Mouse (Mus musculus): ENCODE results near the gene Arhgap23. TPM values are rescaled to one million over a fixed set of nuclear protein-coding genes. Genes with fewer than 3 reads are reported as not detected.
A peak's percentile ranks its signal among the peaks of the same experiment; 100 is the strongest.

Gene Arhgap23
- polyA plus RNA-seq, 1 experiment from 2014 or later: 7.9 TPM

DNA sequence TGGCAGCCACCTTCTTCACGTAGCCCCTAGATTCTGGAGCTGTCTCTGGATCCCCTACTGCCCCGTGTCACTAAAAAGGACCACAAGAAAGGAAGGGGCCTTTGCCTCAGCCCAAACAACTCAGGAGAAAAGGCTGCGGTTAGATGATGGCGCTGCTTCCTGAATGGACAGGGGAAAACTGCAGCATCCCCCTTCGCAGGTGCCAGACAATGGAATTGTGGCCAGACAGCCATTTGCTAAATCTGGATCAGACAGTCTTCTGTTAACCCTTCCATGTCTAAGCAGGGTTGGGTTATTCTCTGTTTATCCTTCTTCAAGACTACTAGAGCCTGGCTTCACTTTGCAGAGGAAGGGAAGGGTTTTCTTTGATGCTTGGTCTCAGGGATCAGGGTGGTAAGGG is 115.6 kb downstream of the Arhgap23 start:
- Histone ChIP-seq H3K36me3 (ENCODE audit: insufficient read depth) (no peaks in the 10 kb centered on the region), H3K9me3 (ENCODE audit: low read depth, low read length) (no peaks in the 10 kb centered on the region), H3K9ac (no peak overlapping the region), H3K4me2 (no peak overlapping the region), H3K4me3 (ENCODE audit: low read depth, low read length) (no peak overlapping the region), H3K27ac (ENCODE audit: low read depth) (no peak overlapping the region), H3K27me3 (ENCODE audit: insufficient read depth, low read length) (peaks cover 42% of the 10 kb centered on the region), H3K4me1 (ENCODE audit: insufficient read depth) (peaks cover 4% of the 10 kb centered on the region; the same call in 1 of the 2 replicates)
- WGBS: 60% methylated on average over 5 of the region's 5 CpGs
- TF ChIP-seq CTCF (IDR thresholded peaks at IDR 0.05; ENCODE audit: low read depth): no peak
- DNase-seq (no peak), ATAC-seq (ENCODE audit: insufficient read depth) (no peak)

DNA sequence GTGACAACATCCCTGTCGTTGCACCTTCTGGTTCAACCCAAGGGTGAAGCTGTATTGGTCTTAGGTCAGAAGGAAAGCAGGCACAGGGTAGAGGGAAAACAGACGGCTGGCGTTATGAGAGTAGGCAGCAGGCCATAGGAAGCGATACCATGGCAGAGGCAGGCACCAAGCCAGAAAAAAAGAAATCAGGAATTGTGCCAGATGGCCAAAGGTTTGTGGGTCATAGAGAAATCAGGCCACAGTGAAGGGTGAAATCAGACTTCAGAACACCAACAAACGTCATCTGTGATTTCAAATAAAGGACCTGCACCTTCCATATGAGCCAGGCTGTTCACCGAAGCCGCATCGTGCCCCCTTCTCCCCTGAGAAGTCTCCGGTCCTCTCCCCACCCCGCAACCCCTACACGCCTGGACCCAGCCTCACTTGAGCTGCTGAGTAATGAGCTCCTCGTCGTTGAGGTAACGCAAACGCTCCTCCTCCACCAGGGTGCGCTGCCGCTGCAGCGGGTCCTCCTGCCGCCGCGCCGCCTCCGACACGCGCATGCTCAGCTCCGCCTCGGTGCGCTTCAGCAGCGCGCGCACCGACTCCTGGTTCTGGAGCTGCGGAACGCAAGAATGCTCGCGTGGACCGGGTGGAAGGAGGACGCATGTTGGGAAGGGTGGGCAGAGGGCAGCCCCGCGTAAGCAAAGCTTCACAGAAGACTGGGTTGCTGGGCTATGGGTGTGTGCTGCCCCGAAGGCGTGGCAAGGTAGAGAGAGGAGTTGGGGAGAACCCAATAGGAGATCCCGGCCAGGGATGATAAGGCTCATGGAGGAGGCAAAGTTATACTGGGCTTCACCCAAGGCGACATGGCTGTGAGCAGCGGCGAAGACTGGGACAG is 116.3 kb downstream of the Arhgap23 start:
- Histone ChIP-seq H3K4me1 (ENCODE audit: insufficient read depth) (peaks cover 4% of the 10 kb centered on the region; the same call in 1 of the 2 replicates), H3K36me3 (ENCODE audit: insufficient read depth) (no peaks in the 10 kb centered on the region), H3K27ac (ENCODE audit: low read depth) (no peak overlapping the region), H3K4me2 (peak overlapping the region; percentile 74), H3K4me3 (ENCODE audit: low read depth, low read length) (peak overlapping the region; percentile 35), H3K9me3 (ENCODE audit: low read depth, low read length) (no peaks in the 10 kb centered on the region), H3K27me3 (ENCODE audit: insufficient read depth, low read length) (peaks cover 48% of the 10 kb centered on the region), H3K9ac (no peak overlapping the region)
- peak; percentile 95 for DNase-seq
- TF ChIP-seq CTCF (IDR thresholded peaks at IDR 0.05; ENCODE audit: low read depth): peak; percentile 85
- ATAC-seq (ENCODE audit: insufficient read depth): peak; percentile 60
- WGBS: 7% methylated on average over 46 of the region's 46 CpGs

DNA sequence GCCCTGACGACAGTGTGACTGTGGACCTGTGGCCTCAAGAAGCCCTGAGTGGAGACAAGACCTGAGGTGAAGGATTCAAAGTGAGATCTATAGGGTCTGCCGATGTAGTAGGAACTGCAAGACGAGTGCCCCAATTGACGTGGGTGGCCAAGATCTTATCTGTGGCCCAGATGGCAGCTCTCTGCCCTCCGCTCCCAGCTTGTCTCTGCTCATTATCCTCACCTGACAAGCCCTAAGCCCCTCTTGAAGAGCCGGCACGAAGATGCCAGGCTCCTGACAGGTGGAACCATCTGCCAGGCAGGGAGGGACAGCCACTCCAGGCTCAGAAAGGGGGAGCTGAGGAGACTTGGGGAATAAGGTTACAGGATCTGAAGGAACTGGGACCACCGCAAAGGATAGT is 117.0 kb downstream of the Arhgap23 start:
- H3K9me3 ChIP-seq (ENCODE audit: low read depth, low read length): no peaks in the 10 kb centered on the region
- 9% methylated on average over 8 of the region's 8 CpGs for WGBS
- ATAC-seq (ENCODE audit: insufficient read depth): no peak
- no peaks in the 10 kb centered on the region for H3K36me3 ChIP-seq (ENCODE audit: insufficient read depth)
- TF ChIP-seq CTCF (IDR thresholded peaks at IDR 0.05; ENCODE audit: low read depth): no peak
- H3K9ac ChIP-seq: no peak overlapping the region
- H3K27ac ChIP-seq (ENCODE audit: low read depth): no peak overlapping the region
- peak overlapping the region; percentile 35 for H3K4me3 ChIP-seq (ENCODE audit: low read depth, low read length)
- H3K4me1 ChIP-seq (ENCODE audit: insufficient read depth): peaks cover 8% of the 10 kb centered on the region
- peak overlapping the region; percentile 74 for H3K4me2 ChIP-seq
- H3K27me3 ChIP-seq (ENCODE audit: insufficient read depth, low read length): peaks cover 56% of the 10 kb centered on the region
- no peak for DNase-seq

DNA sequence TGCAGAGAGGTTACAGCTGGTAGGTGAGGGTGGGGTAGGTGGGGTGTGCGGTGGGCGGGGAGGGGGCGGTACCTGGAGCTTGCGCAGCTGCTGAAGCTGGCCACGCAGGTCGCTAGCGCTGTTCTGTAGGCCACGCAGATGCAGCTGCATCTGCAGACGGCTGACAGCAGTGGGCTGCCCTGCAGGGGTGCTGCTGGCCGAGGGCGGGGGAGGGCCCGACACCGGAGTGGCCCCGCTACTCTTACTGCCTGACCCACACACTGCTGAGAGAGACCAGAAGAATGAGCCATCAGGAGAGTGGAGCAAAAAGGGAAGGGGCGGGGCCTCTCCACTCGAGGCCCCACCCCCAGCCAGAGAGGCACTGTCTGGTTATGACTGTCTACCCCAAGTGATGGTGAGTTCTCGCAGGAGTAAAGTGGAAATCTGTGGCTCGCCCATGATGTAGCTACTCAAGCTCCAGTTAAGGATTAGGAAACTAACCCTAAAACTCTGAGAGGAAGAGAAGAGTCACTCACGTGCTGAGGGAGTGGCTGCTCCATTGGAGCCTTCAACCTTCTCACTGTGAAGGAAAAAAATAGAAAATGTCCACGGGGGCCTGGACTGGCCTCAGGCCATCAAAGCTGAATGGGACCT is 117.7 kb downstream of the Arhgap23 start:
- Histone ChIP-seq H3K9me3 (ENCODE audit: low read depth, low read length) (no peaks in the 10 kb centered on the region), H3K4me1 (ENCODE audit: insufficient read depth) (peaks cover 8% of the 10 kb centered on the region), H3K27ac (ENCODE audit: low read depth) (no peak overlapping the region), H3K9ac (no peak overlapping the region), H3K36me3 (ENCODE audit: insufficient read depth) (no peaks in the 10 kb centered on the region), H3K4me2 (peak overlapping the region; percentile 54), H3K4me3 (ENCODE audit: low read depth, low read length) (peak overlapping the region; percentile 35), H3K27me3 (ENCODE audit: insufficient read depth, low read length) (peaks cover 63% of the 10 kb centered on the region)
- TF ChIP-seq CTCF (IDR thresholded peaks at IDR 0.05; ENCODE audit: low read depth): no peak
- peak; percentile 44; the same call in 1 of the 2 replicates for ATAC-seq (ENCODE audit: insufficient read depth)
- DNase-seq: peak; percentile 56
- 2% methylated on average over 20 of the region's 20 CpGs for WGBS

DNA sequence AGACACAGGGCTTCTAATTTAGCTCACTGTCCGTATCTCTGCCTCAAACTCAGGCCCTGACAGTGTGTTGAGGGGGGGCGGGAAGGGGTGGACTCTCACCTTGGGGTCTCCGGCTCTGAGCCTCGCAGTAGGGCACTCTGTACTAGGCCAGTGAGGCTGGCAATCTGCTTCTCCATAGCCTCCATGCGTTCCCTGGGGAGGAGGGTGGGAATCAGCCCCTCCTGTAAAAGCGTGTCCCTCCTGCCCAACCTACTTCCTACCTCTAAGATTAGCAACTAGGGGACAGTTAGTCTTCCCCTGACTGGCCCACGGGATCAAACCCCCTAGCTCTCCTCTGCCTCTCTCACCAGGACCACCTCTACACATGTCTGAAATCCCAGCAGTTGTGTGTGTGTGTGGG is 118.3 kb downstream of the Arhgap23 start:
- H3K4me1 ChIP-seq (ENCODE audit: insufficient read depth): peaks cover 8% of the 10 kb centered on the region
- no peak for ATAC-seq (ENCODE audit: insufficient read depth)
- 17% methylated on average over 7 of the region's 7 CpGs for whole genome bisulfite sequencing

DNA sequence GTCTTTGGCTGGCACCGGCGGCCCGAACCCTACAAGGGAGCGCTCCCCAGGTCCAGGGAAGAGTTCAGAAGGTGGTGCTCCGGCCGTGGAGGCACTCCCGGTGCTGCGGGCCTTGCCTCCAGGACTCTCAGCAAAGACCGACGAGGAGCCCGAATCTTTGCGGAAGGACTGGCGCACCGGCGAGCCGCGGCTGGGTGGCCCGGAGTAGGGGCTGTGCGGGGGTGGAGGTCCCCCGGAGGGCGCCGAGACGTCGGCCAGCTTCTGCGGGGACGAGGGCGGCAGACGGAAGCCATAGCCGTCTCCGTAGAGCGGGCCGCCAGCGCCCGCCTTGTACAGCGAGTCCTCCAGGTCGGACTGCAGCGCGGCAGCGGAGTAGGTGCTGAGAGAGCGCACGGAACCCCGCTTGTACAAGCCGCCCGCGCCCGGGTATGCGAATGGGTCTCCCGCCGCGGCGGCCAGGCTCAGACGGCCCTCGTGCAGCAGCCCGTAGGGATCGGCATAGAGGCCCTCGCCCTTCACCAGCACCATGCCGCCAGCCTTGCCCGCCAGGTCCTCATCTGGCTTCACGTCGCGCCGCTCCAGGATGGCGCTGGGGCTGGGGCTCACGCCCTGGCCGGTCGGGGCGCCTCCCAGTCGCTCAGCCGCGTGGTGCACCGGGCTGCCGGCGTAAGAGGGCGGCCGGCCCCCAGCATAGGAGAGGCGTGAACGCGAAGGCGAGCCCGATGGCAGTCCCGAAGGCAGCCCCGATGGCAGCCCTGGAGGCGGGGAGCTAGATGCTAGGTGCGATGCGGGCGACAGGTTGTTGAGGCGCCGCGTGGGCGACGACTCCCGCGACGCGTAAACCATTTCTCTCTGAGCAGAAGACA is 119.3 kb downstream of the Arhgap23 start:
- H3K9ac ChIP-seq: no peak overlapping the region; the same call in 1 of the 2 replicates

More for the DNA sequence above, 118.3 kb downstream of the Arhgap23 start:
- H3K4me3 ChIP-seq (ENCODE audit: low read depth, low read length): no peak overlapping the region
- H3K9me3 ChIP-seq (ENCODE audit: low read depth, low read length): no peaks in the 10 kb centered on the region
- no peak overlapping the region for H3K4me2 ChIP-seq
- TF ChIP-seq CTCF (IDR thresholded peaks at IDR 0.05; ENCODE audit: low read depth): no peak
- no peak overlapping the region for H3K9ac ChIP-seq
- peaks cover 69% of the 10 kb centered on the region for H3K27me3 ChIP-seq (ENCODE audit: insufficient read depth, low read length)
- no peak overlapping the region for H3K27ac ChIP-seq (ENCODE audit: low read depth)
- H3K36me3 ChIP-seq (ENCODE audit: insufficient read depth): no peaks in the 10 kb centered on the region
- DNase-seq: no peak

More for the DNA sequence above, 119.3 kb downstream of the Arhgap23 start:
- H3K4me1 ChIP-seq (ENCODE audit: insufficient read depth): peaks cover 8% of the 10 kb centered on the region
- H3K36me3 ChIP-seq (ENCODE audit: insufficient read depth): no peaks in the 10 kb centered on the region
- ATAC-seq (ENCODE audit: insufficient read depth): no peak
- DNase-seq: peak; percentile 48
- no peak for TF ChIP-seq CTCF (IDR thresholded peaks at IDR 0.05; ENCODE audit: low read depth)
- H3K27ac ChIP-seq (ENCODE audit: low read depth): no peak overlapping the region
- H3K4me3 ChIP-seq (ENCODE audit: low read depth, low read length): peak overlapping the region; percentile 23
- 2% methylated on average over 93 of the region's 95 CpGs for WGBS
- H3K9me3 ChIP-seq (ENCODE audit: low read depth, low read length): no peaks in the 10 kb centered on the region
- peak overlapping the region; percentile 50 for H3K4me2 ChIP-seq
- peaks cover 69% of the 10 kb centered on the region for H3K27me3 ChIP-seq (ENCODE audit: insufficient read depth, low read length)

Measured in lung, embryonic 14.5 days (tissue).